Mouse (Mus musculus) kidney, adult 2 months (tissue): ENCODE results near the gene Iqcn.

ENCODE experiments used
- CTCF ChIP-seq: fragments of 200-500 bp; conservative IDR thresholded peaks from 2 replicates; pipeline ENCODE4 v1.5.1; 2011; ENCODE audit warnings: low read depth, mild to moderate bottlenecking, control low read depth, low read length, moderate library complexity, mixed read lengths; ENCODE audit not compliant: insufficient read depth, insufficient read length
- POLR2A ChIP-seq: fragments of 200-500 bp; IDR thresholded peaks from one replicate; pipeline ENCODE4 v1.6.1; 2011; ENCODE audit warnings: low read depth, low read length, control low read depth

DNA sequence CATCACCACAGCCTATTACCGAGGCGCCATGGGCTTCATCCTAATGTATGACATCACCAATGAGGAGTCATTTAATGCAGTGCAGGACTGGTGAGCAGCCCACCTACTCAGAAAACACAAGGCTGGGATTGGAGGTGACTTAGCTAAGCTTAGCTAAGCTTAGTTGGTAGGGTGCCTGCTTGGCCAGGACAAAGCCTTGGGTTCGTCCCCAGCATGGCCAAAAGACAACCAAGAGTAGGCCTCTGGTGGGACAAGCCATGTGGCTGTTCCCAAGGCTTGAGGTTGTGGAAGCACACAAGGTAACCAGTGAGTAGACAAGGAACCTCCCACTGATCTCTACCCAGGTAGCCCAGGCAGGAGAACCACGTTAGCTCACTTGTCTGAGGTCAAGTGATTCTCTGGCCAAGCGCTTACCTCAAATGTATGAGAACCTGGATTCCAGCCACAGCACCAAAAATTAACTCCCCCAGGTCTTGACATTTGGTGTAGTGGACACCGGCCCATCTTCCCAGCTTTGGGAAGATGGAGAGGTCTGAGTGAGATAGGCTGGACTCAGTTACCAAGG lies 53.3 kb downstream of the Iqcn start:
- TF ChIP-seq CTCF = no peak
- TF ChIP-seq POLR2A = no peak
